Mouse (Mus musculus): ENCODE data around the gene Gpm6b. TPM values are rescaled to one million over a fixed set of nuclear protein-coding genes. Genes with fewer than 3 reads are reported as not detected.

The Gpm6b gene
- polyA plus RNA-seq, 1 experiment from 2014 or later: 1.8 TPM

GRCm38 (mm10) chrX:166416196-166416595 is 177.5 kb downstream of the Gpm6b start:
- 50% methylated on average over 1 of the region's 6 CpGs for WGBS (ENCODE audit: insufficient replicate concordance)
- no peak overlapping the region for H3K27ac ChIP-seq (ENCODE audit: low read depth)
- TF ChIP-seq EP300 (IDR thresholded peaks at IDR 0.05; ENCODE audit: low read depth) (no peak), CTCF (IDR thresholded peaks at IDR 0.05; ENCODE audit: low read depth) (peak; percentile 56)
- H3K4me3 ChIP-seq (ENCODE audit: low read depth, low read length): no peak overlapping the region
- H3K9ac ChIP-seq (replicated peaks): no peak overlapping the region
- H3K27me3 ChIP-seq (ENCODE audit: insufficient read depth, low read length): no peaks in the 10 kb centered on the region
- no peak overlapping the region for H3K4me2 ChIP-seq (ENCODE audit: low read depth, low read length)
- ATAC-seq: no peak
- no peaks in the 10 kb centered on the region for H3K4me1 ChIP-seq (ENCODE audit: insufficient read depth)
- peak; percentile 17 for DNase-seq
- H3K36me3 ChIP-seq (replicated peaks; ENCODE audit: insufficient read depth, low read length): no peaks in the 10 kb centered on the region
- H3K9me3 ChIP-seq (ENCODE audit: low read length): no peaks in the 10 kb centered on the region

- no peak for ATAC-seq
- WGBS (ENCODE audit: insufficient replicate concordance): 82% methylated on average over 2 of the region's 2 CpGs
- Histone ChIP-seq H3K4me3 (ENCODE audit: low read depth, low read length) (no peak overlapping the region), H3K4me1 (ENCODE audit: insufficient read depth) (0 out of 2 replicates have a peak, but pooled peaks cover 4% of the 10 kb centered on the region), H3K9ac (replicated peaks) (no peak overlapping the region), H3K4me2 (ENCODE audit: low read depth, low read length) (no peak overlapping the region), H3K27ac (ENCODE audit: low read depth) (no peak overlapping the region), H3K9me3 (ENCODE audit: low read length) (no peaks in the 10 kb centered on the region), H3K36me3 (replicated peaks; ENCODE audit: insufficient read depth, low read length) (no peaks in the 10 kb centered on the region; the same call in 1 of the 2 replicates), H3K27me3 (ENCODE audit: insufficient read depth, low read length) (no peaks in the 10 kb centered on the region)
- no peak for DNase-seq
- TF ChIP-seq EP300 (IDR thresholded peaks at IDR 0.05; ENCODE audit: low read depth) (no peak), CTCF (IDR thresholded peaks at IDR 0.05; ENCODE audit: low read depth) (no peak)
Measured at GRCm38 (mm10) chrX:166434812-166435211, 196.1 kb downstream of the Gpm6b start.

Other genes starting within 250 kb of the Gpm6b start
- gene Gemin8, start 68.5 kb upstream of the Gpm6b start, polyA plus RNA-seq (2015; fragmentation: Nextera tagmentation; extraction: Ambion mirVana): 3.5 TPM in 2 replicates
- 12.9 and 13.1 TPM in 2 replicates for gene Trappc2, start 201.7 kb downstream of the Gpm6b start, polyA plus RNA-seq (2015; fragmentation: Nextera tagmentation; extraction: Ambion mirVana)
- 2.5 and 2.7 TPM in 2 replicates for gene Ofd1, start 201.8 kb downstream of the Gpm6b start, polyA plus RNA-seq (2015; fragmentation: Nextera tagmentation; extraction: Ambion mirVana)
- 44.0 and 47.1 TPM in 2 replicates for gene Rab9, start 241.0 kb downstream of the Gpm6b start, polyA plus RNA-seq (2015; fragmentation: Nextera tagmentation; extraction: Ambion mirVana)

Measured in liver, postnatal 0 days (tissue).